Mouse (Mus musculus) liver, embryonic 16.5 days (tissue): ENCODE measurements around the gene Rab30. TPM values are rescaled to one million over a fixed set of nuclear protein-coding genes. Genes with fewer than 3 reads are reported as not detected.

ENCODE experiments used
- ATAC-seq: fragments of 200-750 bp; cut with Nextera tagmentation; 2 replicates; pipeline ENCODE4 v1.8.0; 2017; ENCODE audit warnings: low read depth, mild to moderate bottlenecking, moderate number of reproducible peaks, moderate library complexity
- H3K27ac ChIP-seq: fragments of 300-500 bp; sonication (generic); 2 replicates; pipeline ENCODE4 v1.5.1; 2014; ENCODE audit warnings: mild to moderate bottlenecking, low read length
- H3K27me3 ChIP-seq: fragments of 300-500 bp; sonication (generic); 2 replicates; pipeline ENCODE4 v1.6.1; 2014; ENCODE audit warnings: low read depth, low read length, mixed read lengths; ENCODE audit not compliant: control insufficient read depth, insufficient read depth
- H3K36me3 ChIP-seq: fragments of 300-500 bp; sonication (generic); 2 replicates; pipeline ENCODE4 v1.6.1; 2014; ENCODE audit warnings: mild to moderate bottlenecking; ENCODE audit not compliant: control insufficient read depth, insufficient read depth
- H3K4me1 ChIP-seq: fragments of 300-500 bp; sonication (generic); 2 replicates; pipeline ENCODE4 v1.6.1; 2014; ENCODE audit warnings: low read depth, low read length, mixed read lengths; ENCODE audit not compliant: control insufficient read depth
- H3K4me2 ChIP-seq: fragments of 300-500 bp; sonication (generic); 2 replicates; pipeline ENCODE4 v1.6.1; 2014; ENCODE audit warnings: low read depth, low read length, mixed read lengths
- H3K4me3 ChIP-seq: fragments of 300-500 bp; sonication (generic); 2 replicates; pipeline ENCODE4 v1.5.1; 2014; ENCODE audit warnings: low read depth, mild to moderate bottlenecking, low read length
- H3K9ac ChIP-seq: fragments of 300-500 bp; sonication (generic); 2 replicates; pipeline ENCODE4 v1.6.1; 2014; ENCODE audit warnings: low read depth, low read length
- H3K9me3 ChIP-seq: fragments of 300-500 bp; sonication (generic); replicated peaks from 2 replicates; pipeline ENCODE4 v1.6.1; 2016; ENCODE audit warnings: low read length; ENCODE audit not compliant: control insufficient read depth
- WGBS: fragments of 180-500 bp; shearing (Covaris S2); extraction: QIAGEN DNeasy Blood & Tissue Kit; methylation state at CpG from one replicate; pipeline ENCODE4 v1.1.7; 2014; ENCODE audit not compliant: insufficient replicate concordance; 5-methylcytosine and 5-hydroxymethylcytosine counted together
- polyA plus RNA-seq: library from polyadenylated mRNA; unstranded; fragments of >200 nt; fragmentation: Nextera tagmentation; extraction: Ambion mirVana; gene quantifications from 2 replicates; pipeline ENCODE4 v1.2.1, GENCODE M21; 2015

The Rab30 gene
- polyA plus RNA-seq, 1 experiment from 2014 or later = 5.3 TPM

GRCm38 (mm10) chr7:92834391-92834790 is 93.0 kb downstream of the Rab30 start:
- 60% methylated on average over 2 of the region's 2 CpGs for WGBS
- Histone ChIP-seq H3K9ac (no peak overlapping the region), H3K27me3 (no peaks in the 10 kb centered on the region), H3K36me3 (no peaks in the 10 kb centered on the region), H3K4me3 (no peak overlapping the region), H3K4me1 (no peaks in the 10 kb centered on the region), H3K9me3 (no peaks in the 10 kb centered on the region), H3K27ac (no peak overlapping the region), H3K4me2 (no peak overlapping the region)
- ATAC-seq = no peak

- no peak for ATAC-seq
- Histone ChIP-seq H3K9me3 (no peaks in the 10 kb centered on the region), H3K4me1 (no peaks in the 10 kb centered on the region), H3K27ac (no peak overlapping the region), H3K4me2 (no peak overlapping the region), H3K27me3 (no peaks in the 10 kb centered on the region), H3K4me3 (no peak overlapping the region), H3K9ac (no peak overlapping the region), H3K36me3 (no peaks in the 10 kb centered on the region)
- 60% methylated on average over 3 of the region's 3 CpGs for WGBS
These were observed 95.0 kb downstream of the Rab30 start for GRCm38 (mm10) chr7:92836447-92836846.

GRCm38 (mm10) chr7:92837226-92837625 is 95.8 kb downstream of the Rab30 start:
- no peak overlapping the region for H3K4me2 ChIP-seq
- no peaks in the 10 kb centered on the region for H3K9me3 ChIP-seq
- 51% methylated on average over 11 of the region's 11 CpGs for WGBS
- no peak overlapping the region for H3K9ac ChIP-seq
- no peaks in the 10 kb centered on the region for H3K36me3 ChIP-seq
- no peaks in the 10 kb centered on the region for H3K4me1 ChIP-seq
- H3K27me3 ChIP-seq = no peaks in the 10 kb centered on the region
- no peak overlapping the region for H3K4me3 ChIP-seq
- no peak overlapping the region for H3K27ac ChIP-seq
- 0 out of 2 replicates have a peak, but pooled peaks have one; percentile 5 for ATAC-seq

- Histone ChIP-seq H3K9me3 (no peaks in the 10 kb centered on the region), H3K27me3 (no peaks in the 10 kb centered on the region), H3K4me3 (no peak overlapping the region), H3K4me1 (no peaks in the 10 kb centered on the region), H3K9ac (no peak overlapping the region), H3K36me3 (no peaks in the 10 kb centered on the region), H3K4me2 (no peak overlapping the region), H3K27ac (no peak overlapping the region)
- no peak for ATAC-seq
- 51% methylated on average over 3 of the region's 3 CpGs for WGBS
These were observed 96.5 kb downstream of the Rab30 start for GRCm38 (mm10) chr7:92837907-92838306.

GRCm38 (mm10) chr7:92842254-92842653 is 100.9 kb downstream of the Rab30 start:
- H3K9me3 ChIP-seq = no peaks in the 10 kb centered on the region
- H3K4me3 ChIP-seq = no peak overlapping the region
- no peak overlapping the region for H3K4me2 ChIP-seq
- no peak overlapping the region for H3K27ac ChIP-seq
- no peaks in the 10 kb centered on the region for H3K36me3 ChIP-seq
- ATAC-seq = no peak
- H3K27me3 ChIP-seq = no peaks in the 10 kb centered on the region
- WGBS = 54% methylated on average over 2 of the region's 2 CpGs
- no peak overlapping the region for H3K9ac ChIP-seq
- no peaks in the 10 kb centered on the region for H3K4me1 ChIP-seq

- Histone ChIP-seq H3K4me2 (no peak overlapping the region), H3K9me3 (no peaks in the 10 kb centered on the region), H3K4me1 (no peaks in the 10 kb centered on the region), H3K36me3 (no peaks in the 10 kb centered on the region), H3K27ac (no peak overlapping the region), H3K27me3 (no peaks in the 10 kb centered on the region), H3K4me3 (no peak overlapping the region), H3K9ac (no peak overlapping the region)
- no peak for ATAC-seq
- 69% methylated on average over 3 of the region's 3 CpGs for WGBS
These were observed 106.8 kb downstream of the Rab30 start for GRCm38 (mm10) chr7:92848246-92848645.

- Histone ChIP-seq H3K27ac (no peak overlapping the region), H3K27me3 (no peaks in the 10 kb centered on the region), H3K36me3 (peaks cover 5% of the 10 kb centered on the region; the same call in 1 of the 2 replicates), H3K4me2 (no peak overlapping the region), H3K4me3 (no peak overlapping the region), H3K4me1 (no peaks in the 10 kb centered on the region), H3K9me3 (no peaks in the 10 kb centered on the region), H3K9ac (no peak overlapping the region)
- WGBS = 30% methylated on average over 2 of the region's 2 CpGs
- ATAC-seq = no peak
These were observed 125.1 kb downstream of the Rab30 start for GRCm38 (mm10) chr7:92866526-92866925.

GRCm38 (mm10) chr7:92870161-92870560 is 128.8 kb downstream of the Rab30 start:
- no peak for ATAC-seq
- Histone ChIP-seq H3K9ac (no peak overlapping the region), H3K27ac (no peak overlapping the region), H3K9me3 (no peaks in the 10 kb centered on the region), H3K4me3 (no peak overlapping the region), H3K4me2 (no peak overlapping the region), H3K27me3 (no peaks in the 10 kb centered on the region), H3K36me3 (peaks cover 2% of the 10 kb centered on the region; the same call in 1 of the 2 replicates), H3K4me1 (peaks cover 6% of the 10 kb centered on the region)
- 66% methylated on average over 3 of the region's 3 CpGs for WGBS

GRCm38 (mm10) chr7:92871596-92871995 is 130.2 kb downstream of the Rab30 start:
- Histone ChIP-seq H3K4me1 (peaks cover 10% of the 10 kb centered on the region), H3K27ac (no peak overlapping the region), H3K9me3 (no peaks in the 10 kb centered on the region), H3K36me3 (no peaks in the 10 kb centered on the region), H3K4me2 (no peak overlapping the region), H3K4me3 (no peak overlapping the region), H3K9ac (no peak overlapping the region), H3K27me3 (no peaks in the 10 kb centered on the region)
- no peak for ATAC-seq
- 57% methylated on average over 4 of the region's 4 CpGs for WGBS
